In genomic region chr8:106454036-106454435, GRCm38 (mm10) we compare ENCODE assay signal across 26 mouse cellular contexts. TPM values are rescaled to one million over a fixed set of nuclear protein-coding genes. Genes with fewer than 3 reads are reported as not detected.
"Had no signal": no experiment of that assay in that cellular context is flagged by ENCODE, and none has a peak within 500 bp of the region (broad histone marks: within the 10 kb centered on the region; RNA-seq: fewer than 3 reads in every experiment).

No protein-coding gene starts in this region.

- H3K4me1 ChIP-seq: liver, embryonic 12.5 days; liver, embryonic 15.5 days; megakaryocyte, embryonic 14.5 days; midbrain, embryonic 10.5 days; midbrain, embryonic 13.5 days; stomach, embryonic 15.5 days had no signal

- H3K4me2 ChIP-seq: limb, embryonic 13.5 days; liver, embryonic 12.5 days; liver, embryonic 15.5 days; midbrain, embryonic 13.5 days; neural tube, embryonic 13.5 days; stomach, embryonic 15.5 days had no signal

- H3K9me3 ChIP-seq: limb, embryonic 10.5 days; limb, embryonic 13.5 days; liver, embryonic 12.5 days; liver, embryonic 15.5 days; midbrain, embryonic 10.5 days; midbrain, embryonic 13.5 days; neural tube, embryonic 13.5 days; stomach, embryonic 15.5 days had no signal

- H3K36me3 ChIP-seq: limb, embryonic 10.5 days; limb, embryonic 13.5 days; liver, embryonic 12.5 days; liver, embryonic 15.5 days; midbrain, embryonic 10.5 days; midbrain, embryonic 13.5 days; neural tube, embryonic 13.5 days; stomach, embryonic 15.5 days had no signal

- H3K27me3 ChIP-seq: limb, embryonic 13.5 days; liver, embryonic 12.5 days; liver, embryonic 15.5 days; midbrain, embryonic 13.5 days; neural tube, embryonic 13.5 days; stomach, embryonic 15.5 days had no signal

- H3K9ac ChIP-seq: limb, embryonic 13.5 days; liver, embryonic 12.5 days; liver, embryonic 15.5 days; midbrain, embryonic 13.5 days; neural tube, embryonic 13.5 days; stomach, embryonic 15.5 days had no signal

- ATAC-seq: liver, embryonic 12.5 days; midbrain, embryonic 13.5 days; midbrain, embryonic 16.5 days had no signal

- H3K4me3 ChIP-seq: layer of hippocampus, adult 2 months; limb, embryonic 10.5 days; limb, embryonic 13.5 days; liver, embryonic 12.5 days; liver, embryonic 15.5 days; megakaryocyte, embryonic 14.5 days; midbrain, embryonic 10.5 days; midbrain, embryonic 13.5 days; myocyte; neural tube, embryonic 13.5 days; stomach, embryonic 15.5 days had no signal

- H3K27ac ChIP-seq: kidney, postnatal 0 days; layer of hippocampus, adult 2 months; limb, embryonic 10.5 days; limb, embryonic 13.5 days; liver, embryonic 12.5 days; liver, embryonic 15.5 days; midbrain, embryonic 10.5 days; midbrain, embryonic 13.5 days; stomach, embryonic 15.5 days had no signal

- DNase-seq: kidney, adult 2 months; kidney, postnatal 25 days; layer of hippocampus, adult 9-11 months; liver; lung, adult 18-20 months; lung, postnatal 10 days; retina, postnatal 1 day; right cerebral cortex, postnatal 25 days; spleen, adult 18-20 months; thymus, postnatal 36 days had no signal

RNA-seq across cellular contexts. Expression of gene 6030452D12Rik, which starts 46.3 kb away (rescaled TPM):
- polyA plus RNA-seq: kidney, adult 2 months; kidney, embryonic 14.5 days; kidney, postnatal 0 days; large intestine, adult 2 months; limb, embryonic 10.5 days; limb, embryonic 13.5 days; liver, embryonic 12.5 days; liver, embryonic 15.5 days; midbrain, embryonic 10.5 days; midbrain, embryonic 13.5 days; midbrain, embryonic 16.5 days; myocyte; neural tube, embryonic 13.5 days; stomach, embryonic 15.5 days; urinary bladder, adult 2 months had no signal
